Mouse (Mus musculus) gastrocnemius, postnatal 14 days (tissue): Measurements from ENCODE around the gene Olfr1360. TPM values are rescaled to one million over a fixed set of nuclear protein-coding genes. Genes with fewer than 3 reads are reported as not detected.
A peak's percentile ranks its signal among the peaks of the same experiment; 100 is the strongest.
"Not testable (repeated sequence)": the region's sequence is repeated elsewhere in the genome, so short reads cannot be mapped to it uniquely, and the experiment has no call there.

Experiments used
- DNase-seq: peaks from one replicate; pipeline ENCODE4 v3.0.0; 2021; ENCODE audit warnings: mixed read lengths
- intact Hi-C: fragments of 180-260 bp; cut with DNase I; formaldehyde crosslinking; loops from one replicate; pipeline ENCODE4 v1.15.1; 2025; ENCODE audit warnings: low total_unique reads
- long read RNA-seq, 2 experiments: library from polyadenylated mRNA; stranded (forward); transcript quantifications; one replicate each; pipeline ENCODE4 v2.0.0; 2021
- total RNA-seq, 2 experiments: library from RNA; stranded (reverse); gene quantifications; 2 replicates each; pipeline ENCODE4 v1.2.3; 2021

The Olfr1360 gene
- total RNA-seq = not detected
- long read RNA-seq, experiment 1 = 0 reads
- long read RNA-seq, experiment 2 = 0 reads

DNA sequence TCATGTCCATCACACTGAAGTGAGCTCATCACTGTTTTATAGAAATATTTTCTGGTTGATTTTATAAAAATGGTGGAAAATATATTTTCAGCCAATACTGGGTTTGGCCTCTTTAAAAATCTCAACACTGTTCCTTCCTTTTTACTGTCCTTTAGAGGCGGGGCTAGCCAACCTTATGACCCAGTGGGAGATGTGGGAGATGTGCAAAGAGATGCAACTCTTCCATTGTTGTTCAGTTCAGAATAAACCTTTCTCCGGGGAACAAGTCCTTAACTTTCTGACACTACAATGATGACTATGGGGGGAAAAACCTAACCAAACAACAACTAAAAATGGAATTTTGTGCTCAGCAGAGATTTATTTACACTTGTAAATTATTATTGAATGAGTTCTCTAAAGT is at the start of gene Olfr1360:
Gene Olfr1360, minus strand, starts transcription at position 101 of the 400 bp plus-strand sequence.
- intact Hi-C loops = no loop called here

DNA sequence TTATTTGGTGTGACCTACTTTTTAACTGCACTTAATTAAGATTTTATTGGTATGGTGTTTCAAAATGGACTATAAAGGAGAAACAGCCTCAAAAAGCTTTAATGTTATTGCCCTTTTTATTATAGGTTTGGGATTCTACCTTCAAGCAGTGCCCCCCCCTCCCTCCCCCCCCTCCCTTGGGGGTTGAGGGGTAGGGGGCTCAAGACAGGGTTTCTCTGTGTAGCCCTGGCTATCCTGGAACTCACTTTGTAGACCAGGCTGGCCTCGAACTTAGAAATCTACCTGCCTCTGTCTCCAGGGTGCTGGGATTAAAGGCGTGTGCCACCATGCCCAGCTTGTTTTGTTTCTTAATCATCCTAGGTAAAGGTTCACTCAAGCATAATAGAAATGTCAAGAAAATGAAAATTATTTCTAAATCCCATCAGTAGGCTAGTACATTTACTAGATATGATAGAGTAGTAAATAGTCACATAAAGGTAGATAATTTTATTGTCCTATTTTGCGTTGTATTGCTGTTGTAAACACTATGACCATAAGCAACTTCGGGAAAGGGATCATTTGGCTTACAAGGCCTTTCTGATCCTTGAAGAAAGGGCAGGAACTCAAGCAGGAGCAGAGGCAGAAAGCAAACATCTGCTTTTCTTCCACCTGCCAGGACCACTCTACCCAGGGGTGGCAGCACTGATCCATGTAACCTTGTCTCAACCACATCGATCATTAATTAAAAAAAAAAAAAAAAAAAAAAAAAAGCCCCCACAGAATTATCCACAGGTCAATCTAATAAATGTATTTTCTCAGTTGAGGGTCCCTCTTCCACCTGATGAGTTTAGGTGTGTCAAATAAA is 46.0 kb upstream of the Olfr1360 start:
- intact Hi-C loops = no loop called here
- no peak for DNase-seq

More for the DNA sequence above, at the start of gene Olfr1360:
- DNase-seq = no peak

DNA sequence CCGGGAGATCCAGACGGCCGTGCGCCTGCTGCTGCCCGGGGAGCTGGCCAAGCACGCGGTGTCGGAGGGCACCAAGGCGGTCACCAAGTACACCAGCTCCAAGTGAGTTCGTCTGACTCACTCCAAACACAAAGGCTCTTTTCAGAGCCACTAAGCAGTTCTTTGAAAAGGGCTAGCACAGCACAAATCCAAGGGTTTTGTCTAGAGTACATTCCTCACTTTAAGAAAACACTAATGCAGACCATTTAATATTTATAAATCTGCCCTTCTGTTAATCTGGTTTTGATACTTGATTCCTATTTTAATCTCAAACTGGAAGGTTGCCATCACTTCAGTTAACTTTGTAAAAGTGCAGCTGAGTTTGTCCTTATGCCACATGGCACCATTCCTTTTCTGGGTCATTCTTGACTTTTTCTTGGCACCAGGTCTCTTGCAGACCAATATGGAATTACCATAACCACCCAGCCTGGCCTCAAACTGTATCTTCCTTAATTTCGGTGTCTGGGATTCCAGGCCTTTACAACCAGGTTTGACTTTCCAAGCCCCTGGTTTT is 45.2 kb upstream of the Olfr1360 start:
- intact Hi-C loops = no loop called here
- no peak for DNase-seq

DNA sequence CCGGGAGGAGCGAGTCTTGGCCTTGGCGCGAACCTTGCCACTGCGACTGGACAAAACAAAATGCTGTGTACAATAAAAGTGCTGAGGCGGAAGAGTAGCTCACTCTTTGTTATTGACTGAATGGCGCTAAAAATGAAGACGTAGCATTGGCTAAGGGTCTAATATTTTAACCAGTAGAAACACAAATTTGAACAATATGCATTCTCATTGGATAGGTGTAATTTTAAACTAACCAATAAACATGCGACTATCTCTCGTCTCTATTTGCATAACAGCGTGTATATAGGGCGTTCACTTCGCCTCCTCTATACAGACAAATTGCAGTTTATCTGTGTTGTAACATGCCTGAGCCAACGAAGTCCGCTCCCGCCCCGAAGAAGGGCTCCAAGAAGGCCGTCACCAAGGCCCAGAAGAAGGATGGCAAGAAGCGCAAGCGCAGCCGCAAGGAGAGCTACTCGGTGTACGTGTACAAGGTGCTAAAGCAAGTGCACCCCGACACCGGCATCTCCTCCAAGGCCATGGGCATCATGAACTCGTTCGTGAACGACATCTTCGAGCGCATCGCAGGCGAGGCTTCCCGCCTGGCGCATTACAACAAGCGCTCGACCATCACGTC is 44.7 kb upstream of the Olfr1360 start, which contains the start of gene Hist1h2bm:
Gene Hist1h2bm, plus strand, starts transcription at position 288 of the 616 bp plus-strand sequence.
- intact Hi-C loops = not testable (repeated sequence)
- DNase-seq = peak; percentile 21

DNA sequence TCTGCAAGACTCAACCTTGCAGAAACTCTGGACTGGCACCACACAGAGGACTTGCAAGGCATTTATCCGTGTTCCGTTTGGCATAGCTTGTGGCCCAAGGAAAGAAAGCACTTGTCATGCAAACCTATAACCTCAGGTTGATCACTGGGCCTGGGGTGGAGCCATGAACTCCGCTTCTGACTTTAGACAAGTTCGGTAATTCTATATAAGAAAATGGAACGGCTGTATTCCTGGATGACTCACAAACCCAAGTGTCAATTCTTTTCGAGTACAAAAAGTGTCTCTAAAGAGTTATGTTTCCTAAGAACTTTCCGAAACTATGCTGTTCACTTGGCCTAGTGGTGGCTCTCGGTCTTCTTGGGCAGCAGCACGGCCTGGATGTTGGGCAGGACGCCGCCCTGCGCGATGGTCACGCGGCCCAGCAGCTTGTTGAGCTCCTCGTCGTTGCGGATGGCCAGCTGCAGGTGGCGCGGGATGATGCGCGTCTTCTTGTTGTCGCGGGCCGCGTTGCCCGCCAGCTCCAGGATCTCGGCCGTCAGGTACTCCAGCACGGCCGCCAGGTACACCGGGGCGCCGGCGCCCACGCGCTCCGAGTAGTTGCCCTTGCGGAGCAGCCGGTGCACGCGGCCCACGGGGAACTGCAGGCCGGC is 44.0 kb upstream of the Olfr1360 start:
- intact Hi-C loops, DNase-seq: not testable (repeated sequence)

DNA sequence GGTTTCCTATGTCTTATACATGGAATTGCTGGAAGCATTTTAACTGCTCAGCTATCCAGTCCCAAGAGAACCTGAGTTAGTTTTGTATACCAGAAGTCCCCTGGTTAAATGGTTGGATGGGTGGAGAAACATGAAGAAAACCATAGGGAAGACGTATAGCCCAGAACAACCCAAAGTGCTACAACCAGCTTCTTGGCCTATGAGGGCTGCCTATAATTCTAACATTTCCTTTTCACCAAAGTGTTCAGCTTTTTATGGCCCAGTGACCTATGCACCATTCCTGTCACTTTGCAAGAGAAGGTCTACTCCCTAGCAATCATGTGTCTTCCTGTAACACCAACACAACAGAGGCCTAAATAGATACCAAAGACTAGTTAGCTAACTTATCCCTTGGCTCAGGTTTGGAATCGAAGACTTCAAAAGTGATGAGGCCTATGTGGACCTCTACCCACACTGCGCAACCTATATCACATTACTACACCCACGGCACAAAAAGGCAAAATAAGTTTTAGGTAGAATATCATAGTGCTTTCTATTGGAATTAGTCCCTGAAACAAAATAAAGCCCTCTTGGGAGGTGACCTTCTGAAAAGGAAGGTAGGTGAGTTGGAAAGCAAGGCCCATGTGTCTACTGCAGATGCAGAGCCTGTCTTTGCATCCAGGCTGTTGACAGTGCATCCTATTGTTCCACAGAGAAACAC is 41.3 kb upstream of the Olfr1360 start:
- DNase-seq = no peak
- intact Hi-C loops = no loop called here

DNA sequence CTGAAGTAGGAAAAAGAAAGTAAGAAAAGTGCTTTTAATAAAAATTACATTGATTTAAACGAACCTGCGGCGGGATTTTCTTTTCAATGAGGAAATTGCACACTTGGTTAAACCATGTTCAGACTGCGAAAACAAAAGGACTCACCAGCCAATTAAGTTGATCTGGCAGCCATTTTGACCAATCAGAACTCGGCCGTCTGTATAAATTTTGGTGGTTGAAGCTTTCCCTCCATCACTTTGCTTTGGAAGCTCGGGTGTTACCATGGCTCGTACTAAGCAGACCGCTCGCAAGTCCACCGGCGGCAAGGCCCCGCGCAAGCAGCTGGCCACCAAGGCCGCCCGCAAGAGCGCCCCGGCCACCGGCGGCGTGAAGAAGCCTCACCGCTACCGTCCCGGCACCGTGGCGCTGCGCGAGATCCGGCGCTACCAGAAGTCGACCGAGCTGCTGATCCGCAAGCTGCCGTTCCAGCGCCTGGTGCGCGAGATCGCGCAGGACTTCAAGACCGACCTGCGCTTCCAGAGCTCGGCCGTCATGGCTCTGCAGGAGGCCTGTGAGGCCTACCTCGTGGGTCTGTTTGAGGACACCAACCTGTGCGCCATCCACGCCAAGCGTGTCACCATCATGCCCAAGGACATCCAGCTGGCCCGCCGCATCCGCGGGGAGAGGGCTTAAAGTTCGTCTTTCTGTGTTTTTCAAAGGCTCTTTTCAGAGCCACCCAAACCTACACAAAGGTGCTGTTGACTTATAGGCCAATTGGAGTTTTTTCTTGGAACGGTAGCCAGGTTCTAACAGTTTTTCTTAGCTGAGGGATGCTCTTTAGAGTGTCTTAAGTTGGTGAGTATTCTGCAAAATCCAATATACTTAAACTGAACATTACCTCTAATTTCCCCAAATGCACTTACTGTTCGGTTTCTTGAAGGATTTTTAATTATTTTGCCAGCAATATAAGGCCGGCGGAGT is 40.5 kb upstream of the Olfr1360 start, which contains the start of gene Hist1h3h:
Gene Hist1h3h, plus strand, starts transcription at position 263 of the 961 bp plus-strand sequence.
- DNase-seq = peak; percentile 38
- intact Hi-C loops = not testable (repeated sequence)

DNA sequence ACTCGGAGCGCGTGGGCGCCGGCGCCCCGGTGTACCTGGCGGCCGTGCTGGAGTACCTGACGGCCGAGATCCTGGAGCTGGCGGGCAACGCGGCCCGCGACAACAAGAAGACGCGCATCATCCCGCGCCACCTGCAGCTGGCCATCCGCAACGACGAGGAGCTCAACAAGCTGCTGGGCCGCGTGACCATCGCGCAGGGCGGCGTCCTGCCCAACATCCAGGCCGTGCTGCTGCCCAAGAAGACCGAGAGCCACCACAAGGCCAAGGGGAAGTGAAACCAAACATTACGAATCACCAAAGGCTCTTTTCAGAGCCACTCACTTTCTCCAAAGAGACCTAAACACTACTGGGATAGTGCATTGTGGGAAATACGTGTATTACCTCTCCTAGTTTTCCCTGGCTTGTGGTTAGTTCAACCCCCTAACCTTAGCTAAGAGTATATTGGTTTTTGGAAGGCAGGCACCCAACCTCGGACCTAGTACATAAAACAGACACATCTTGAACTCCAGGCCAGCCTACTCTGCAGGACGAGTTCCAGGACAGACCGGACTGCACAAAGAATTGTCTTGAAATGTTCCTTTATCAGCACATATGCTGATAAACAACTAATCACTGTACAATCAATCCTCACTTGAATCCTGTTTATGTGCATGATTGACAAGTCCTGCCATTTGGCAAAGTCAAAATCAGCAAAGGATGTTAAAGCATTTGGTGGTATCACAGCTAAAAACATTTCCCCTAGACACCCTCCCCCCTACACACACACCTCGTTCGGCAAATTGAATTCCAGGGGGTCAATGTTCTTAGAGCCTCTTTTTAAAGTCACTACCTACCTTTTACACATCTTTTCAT is 39.6 kb upstream of the Olfr1360 start:
- intact Hi-C loops, DNase-seq: not testable (repeated sequence)

DNA sequence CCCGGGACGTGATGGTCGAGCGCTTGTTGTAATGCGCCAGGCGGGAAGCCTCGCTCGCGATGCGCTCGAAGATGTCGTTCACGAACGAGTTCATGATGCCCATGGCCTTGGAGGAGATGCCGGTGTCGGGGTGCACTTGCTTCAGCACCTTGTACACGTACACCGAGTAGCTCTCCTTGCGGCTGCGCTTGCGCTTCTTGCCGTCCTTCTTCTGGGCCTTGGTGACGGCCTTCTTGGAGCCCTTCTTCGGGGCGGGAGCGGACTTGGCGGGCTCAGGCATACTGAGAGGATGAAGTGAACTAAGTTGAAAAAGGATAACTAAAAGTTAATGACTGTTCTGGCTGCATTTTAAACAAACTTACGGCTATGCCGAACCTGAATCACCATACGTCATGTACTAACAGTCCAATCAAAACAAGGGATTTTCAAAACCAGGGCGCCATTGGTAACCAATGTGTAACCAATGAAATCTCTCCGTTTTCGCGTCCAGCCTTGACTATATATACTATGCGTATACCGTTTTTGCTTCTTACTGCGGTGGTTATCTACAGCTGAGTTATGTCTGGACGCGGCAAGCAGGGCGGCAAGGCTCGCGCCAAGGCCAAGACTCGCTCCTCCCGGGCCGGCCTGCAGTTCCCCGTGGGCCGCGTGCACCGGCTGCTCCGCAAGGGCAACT is 38.8 kb upstream of the Olfr1360 start, which contains the start of the genes Hist1h2bl and Hist1h2ai:
Gene Hist1h2bl, minus strand, starts transcription at position 280 of the 676 bp plus-strand sequence.
Gene Hist1h2ai, plus strand, starts transcription at position 559 of the 676 bp plus-strand sequence.
- intact Hi-C loops = not testable (repeated sequence)
- DNase-seq = peak; percentile 46

DNA sequence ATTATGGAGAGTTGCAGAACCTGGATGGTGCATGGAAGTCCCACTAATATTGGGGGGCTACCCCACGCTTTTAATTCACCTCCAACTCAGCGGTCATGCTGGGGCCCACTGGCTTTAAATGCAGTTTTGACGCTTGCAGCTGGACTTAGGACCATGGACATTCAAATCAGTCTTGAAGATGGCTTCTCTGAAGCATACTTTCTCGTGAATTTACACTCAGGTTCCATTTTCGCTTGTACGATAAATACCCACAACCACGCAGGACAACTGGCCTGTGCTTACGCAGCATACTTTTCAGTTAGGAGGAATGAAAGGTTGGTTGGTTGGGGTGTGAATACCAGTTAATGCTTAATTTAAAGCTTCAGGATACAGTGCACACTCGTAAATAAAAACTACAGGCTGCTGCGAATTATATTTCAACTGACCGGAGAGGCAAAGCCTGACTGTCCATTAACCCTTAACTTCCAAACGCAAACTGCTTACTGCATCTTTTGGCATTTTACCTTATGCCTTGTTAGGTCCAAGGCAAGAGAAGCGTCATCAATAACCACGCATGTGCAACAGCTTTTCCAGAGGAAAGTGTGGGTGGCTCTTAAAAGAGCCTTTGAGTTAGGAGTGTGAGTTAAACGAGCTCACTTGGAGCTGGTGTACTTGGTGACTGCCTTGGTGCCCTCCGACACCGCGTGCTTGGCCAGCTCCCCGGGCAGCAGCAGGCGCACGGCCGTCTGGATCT is 38.1 kb upstream of the Olfr1360 start:
- intact Hi-C loops = no loop called here
- DNase-seq = no peak

DNA sequence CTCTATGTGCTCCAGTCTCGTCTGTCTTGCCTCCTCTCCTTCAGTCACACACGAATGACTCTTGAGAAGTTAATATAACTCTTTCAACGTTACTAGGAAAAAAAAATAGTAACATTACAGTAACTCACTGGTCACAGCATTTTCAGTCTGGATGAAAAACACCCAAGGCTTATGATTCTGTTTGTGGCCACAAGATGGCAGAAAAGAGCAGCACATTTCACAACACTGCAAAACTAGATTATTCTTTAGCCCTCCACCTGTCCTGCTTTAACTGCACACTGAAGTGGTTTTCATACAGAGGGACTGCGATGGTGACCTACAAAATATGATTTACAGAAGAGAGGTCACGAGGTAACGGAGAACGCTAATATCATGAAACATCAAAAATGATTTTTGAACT is 37.5 kb upstream of the Olfr1360 start:
- peak; percentile 21 for DNase-seq
- intact Hi-C loops = no loop called here

DNA sequence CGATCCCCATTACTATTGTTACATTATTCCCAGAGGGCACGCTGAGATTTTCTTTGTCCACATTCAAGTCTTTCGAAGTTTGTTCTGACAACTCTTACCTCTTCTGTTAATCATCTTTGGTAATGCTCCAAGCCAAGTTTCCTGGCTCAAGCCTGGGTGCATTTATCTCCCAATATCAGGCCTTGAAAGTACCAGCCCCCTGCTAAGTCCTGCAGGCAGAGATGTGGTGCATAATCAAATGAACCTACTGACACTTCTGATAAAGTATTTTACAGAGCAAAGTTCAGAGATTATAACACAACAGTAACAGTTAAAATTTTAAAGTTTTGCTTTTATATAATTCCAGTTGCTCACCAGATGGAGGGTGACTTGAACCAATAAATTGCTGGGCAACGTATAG is 34.5 kb upstream of the Olfr1360 start:
- no peak for DNase-seq
- intact Hi-C loops = no loop called here

DNA sequence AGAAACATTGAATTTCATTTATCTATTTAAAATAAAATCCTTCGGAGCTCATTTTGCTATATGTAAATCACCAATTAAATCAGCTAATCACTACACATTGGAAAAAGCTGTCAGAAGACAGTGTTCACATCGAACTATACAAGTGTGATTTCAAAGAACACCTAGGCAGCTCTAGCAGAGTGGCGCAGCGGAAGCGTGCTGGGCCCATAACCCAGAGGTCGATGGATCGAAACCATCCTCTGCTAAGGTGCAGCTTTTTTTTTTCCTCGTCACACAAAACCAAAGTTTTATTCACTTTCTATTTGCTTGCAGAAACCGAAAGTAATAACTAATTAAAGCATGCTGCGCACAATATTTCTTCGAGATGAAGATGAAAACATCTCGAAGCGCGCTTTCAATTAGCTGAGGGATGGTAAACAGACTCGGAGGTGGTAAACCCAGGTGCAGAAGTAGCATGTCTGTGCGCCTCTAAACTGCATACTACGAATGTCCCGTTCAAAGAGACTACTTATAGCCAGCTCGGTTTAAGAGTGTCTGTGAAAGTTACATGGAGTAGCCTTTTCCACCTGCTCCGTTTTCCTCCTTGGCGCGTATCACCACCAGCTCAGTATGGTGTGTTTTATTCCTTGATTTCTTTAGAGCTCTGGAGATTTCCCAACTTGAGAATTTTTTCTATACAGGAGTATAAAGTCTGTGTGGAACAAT is 33.8 kb upstream of the Olfr1360 start:
- intact Hi-C loops = no loop called here
- peak; percentile 35 for DNase-seq

DNA sequence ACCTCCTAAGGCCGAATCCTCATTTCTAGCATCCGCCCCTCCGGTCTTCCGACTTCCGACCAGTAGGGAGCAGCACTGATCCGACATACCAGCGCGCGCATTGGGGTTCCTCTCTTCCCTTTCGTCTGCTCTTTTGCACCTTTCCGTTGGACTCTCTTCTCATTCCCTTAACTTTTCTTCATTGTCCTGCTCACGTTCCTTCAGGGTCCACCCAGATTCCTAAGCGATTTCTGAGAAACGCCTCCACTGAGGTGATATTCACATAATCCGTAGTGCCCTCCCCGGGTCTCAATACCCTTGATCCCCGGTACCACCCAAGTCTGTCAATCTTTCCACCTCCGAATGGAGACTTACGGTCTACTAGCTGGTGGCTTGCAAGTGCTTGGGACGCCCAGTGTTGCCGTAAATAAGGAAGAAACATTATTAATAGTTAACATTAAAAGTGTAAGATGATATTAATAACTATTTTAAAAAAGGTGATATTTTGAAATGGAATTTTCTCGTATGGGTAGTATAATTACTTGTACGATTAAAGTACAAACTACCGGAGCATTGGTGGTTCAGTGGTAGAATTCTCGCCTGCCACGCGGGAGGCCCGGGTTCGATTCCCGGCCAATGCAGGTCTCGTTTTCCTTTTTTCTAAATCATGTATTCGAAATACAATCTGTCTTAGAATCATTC is 33.0 kb upstream of the Olfr1360 start:
- intact Hi-C loops = no loop called here
- DNase-seq = peak; percentile 85

DNA sequence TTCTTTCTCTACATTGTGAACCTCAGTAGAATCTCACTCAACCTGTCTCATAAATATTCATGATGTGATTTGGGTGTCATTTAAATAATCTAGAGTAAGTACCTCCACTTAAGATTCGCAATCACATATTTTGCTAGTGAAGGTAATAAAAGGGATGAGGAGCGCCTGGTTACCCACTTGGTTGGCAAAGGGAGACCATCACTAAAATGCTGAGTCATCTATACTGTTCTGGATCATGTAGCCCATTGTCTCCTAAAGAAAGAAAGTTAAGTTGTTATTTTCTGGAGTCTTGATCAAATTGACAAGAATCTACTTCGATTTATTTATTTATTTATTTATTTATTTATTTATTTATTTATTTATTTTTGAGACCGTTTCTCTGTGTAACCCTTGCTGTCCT is 29.5 kb upstream of the Olfr1360 start:
- DNase-seq = no peak
- intact Hi-C loops = no loop called here
